Mouse (Mus musculus) retina, postnatal 1 day (tissue): ENCODE data around the gene Ilf2.

Source experiments
- DNase-seq: peaks from one replicate; pipeline ENCODE4 v3.0.0-alpha.2; 2012

Gene Ilf2

GRCm38 (mm10) chr3:90464552-90465080 is 11.3 kb upstream of the Ilf2 start:
- no peak for DNase-seq

- DNase-seq = peak; percentile 58
Measured at GRCm38 (mm10) chr3:90465081-90465685, 10.7 kb upstream of the Ilf2 start.

GRCm38 (mm10) chr3:90465686-90466310 is 10.1 kb upstream of the Ilf2 start, which contains the start of gene Npr1:
TSS of gene Npr1 (minus strand) at chr3:90465866.
- peak; percentile 61 for DNase-seq

- DNase-seq = peak; percentile 84
Measured at GRCm38 (mm10) chr3:90466311-90466766, 9.6 kb upstream of the Ilf2 start.

GRCm38 (mm10) chr3:90467618-90468300 is 8.2 kb upstream of the Ilf2 start:
- DNase-seq = peak; percentile 79

- DNase-seq = peak; percentile 73
Measured at GRCm38 (mm10) chr3:90472213-90472612, 3.7 kb upstream of the Ilf2 start.

- DNase-seq = no peak
Measured at GRCm38 (mm10) chr3:90475151-90475830, 635 bp upstream of the Ilf2 start.

GRCm38 (mm10) chr3:90486998-90487397 is 11.1 kb downstream of the Ilf2 start:
- DNase-seq = no peak

GRCm38 (mm10) chr3:90488576-90488975 is 12.7 kb downstream of the Ilf2 start:
- DNase-seq = no peak

GRCm38 (mm10) chr3:90490696-90491256 is 14.8 kb downstream of the Ilf2 start, which contains the start of gene Snapin:
TSS of gene Snapin (minus strand) at chr3:90491033.
- peak; percentile 97 for DNase-seq

- peak; percentile 53 for DNase-seq
Measured at GRCm38 (mm10) chr3:90491350-90491749, 15.4 kb downstream of the Ilf2 start.

GRCm38 (mm10) chr3:90493831-90494540 is 18.1 kb downstream of the Ilf2 start:
- peak; percentile 48 for DNase-seq

- no peak for DNase-seq
Measured at GRCm38 (mm10) chr3:90495850-90496525, 20.1 kb downstream of the Ilf2 start.

- DNase-seq = no peak
Measured at GRCm38 (mm10) chr3:90497597-90497996, 21.7 kb downstream of the Ilf2 start.

- DNase-seq = no peak
Measured at GRCm38 (mm10) chr3:90503444-90503843, 27.5 kb downstream of the Ilf2 start.

- no peak for DNase-seq
Measured at GRCm38 (mm10) chr3:90505216-90505615, 29.3 kb downstream of the Ilf2 start.

GRCm38 (mm10) chr3:90506362-90506761 is 30.4 kb downstream of the Ilf2 start:
- no peak for DNase-seq

GRCm38 (mm10) chr3:90508287-90508949 is 32.5 kb downstream of the Ilf2 start:
- no peak for DNase-seq

- peak; percentile 99 for DNase-seq
Measured at GRCm38 (mm10) chr3:90508950-90509746, 33.2 kb downstream of the Ilf2 start, which contains the start of gene Chtop. TSS of gene Chtop (minus strand) at chr3:90509498.

GRCm38 (mm10) chr3:90509747-90510123 is 33.8 kb downstream of the Ilf2 start:
- DNase-seq = no peak
